10 mouse cellular contexts compared by ENCODE assay signal in the genomic region with DNA sequence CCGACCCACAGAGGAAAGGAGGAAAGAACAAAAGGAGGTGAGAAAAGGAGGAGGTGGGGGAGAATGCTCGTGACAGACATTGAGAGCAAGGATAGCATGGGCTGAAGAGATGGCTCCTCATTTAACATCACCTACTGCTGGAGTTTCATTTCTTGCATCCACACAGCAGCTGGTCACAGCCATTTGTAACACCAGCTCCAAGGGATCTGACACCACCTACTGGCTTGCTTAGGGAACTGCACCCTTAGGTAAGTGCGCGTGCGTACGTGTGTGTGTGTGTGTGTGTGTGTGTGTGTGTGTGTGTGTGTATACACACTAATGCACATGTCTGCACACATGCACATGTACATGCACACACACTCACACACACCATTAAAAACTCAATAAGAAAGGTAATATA. TPM values are rescaled to one million over a fixed set of nuclear protein-coding genes. Genes with fewer than 3 reads are reported as not detected.
DNase-seq lines count a peak whose midpoint lies in the region; ATAC-seq and TF ChIP-seq lines count a peak whose summit lies in the region.
"Had no signal": no experiment of that assay in that cellular context is flagged by ENCODE, and none has a peak within 500 bp of the region (broad histone marks: within the 10 kb centered on the region; RNA-seq: fewer than 3 reads in every experiment).

No protein-coding gene starts in this region.

- CTCF ChIA-PET in Patski (lab: Charles Lee) = interaction anchor here (0.7 to 4.2 kb wide), 9 partner anchors 9 to 402 kb away, joined by 3 to 25 read pairs (median 4); no protein-coding TSS in a partner anchor

- no peak overlapping the region for H3K4me2 ChIP-seq in hindbrain, postnatal 0 days (ENCODE audit: low read depth, low read length)
- H3K4me2 ChIP-seq in hindbrain, embryonic 13.5 days = no peak overlapping the region
- no peak overlapping the region for H3K4me2 ChIP-seq in lung, embryonic 14.5 days
- H3K4me2 ChIP-seq: heart, embryonic 13.5 days had no signal

- no peaks in the 10 kb centered on the region for H3K27me3 ChIP-seq in hindbrain, postnatal 0 days (ENCODE audit: insufficient read depth, low read length)
- no peaks in the 10 kb centered on the region for H3K27me3 ChIP-seq in hindbrain, embryonic 13.5 days
- no peaks in the 10 kb centered on the region for H3K27me3 ChIP-seq in Patski
- no peaks in the 10 kb centered on the region for H3K27me3 ChIP-seq in lung, embryonic 14.5 days (ENCODE audit: insufficient read depth, low read length)
- H3K27me3 ChIP-seq: heart, embryonic 13.5 days had no signal

- in situ Hi-C loops in Patski (cut with MboI; ENCODE audit: low pct_unique_long_range_greater_than_20kb) = loop anchor here (5.0 to 10.0 kb wide), 2 partner anchors 71 to 398 kb away; a partner anchor contains a TSS

- 0 out of 2 replicates have a peak, but pooled peaks have one; percentile 14 for ATAC-seq in hindbrain, postnatal 0 days
- ATAC-seq in hindbrain, embryonic 13.5 days (ENCODE audit: low FRiP score) = no peak
- ATAC-seq in Patski = no peak
- no peak for ATAC-seq in lung, embryonic 14.5 days (ENCODE audit: insufficient read depth)

- H3K4me3 ChIP-seq in hindbrain, postnatal 0 days (ENCODE audit: low read length) = no peak overlapping the region
- H3K4me3 ChIP-seq in hindbrain, embryonic 13.5 days = no peak overlapping the region
- H3K4me3 ChIP-seq in lung, embryonic 14.5 days (ENCODE audit: low read depth, low read length) = no peak overlapping the region
- H3K4me3 ChIP-seq: heart, embryonic 13.5 days had no signal

- POLR2A ChIA-PET in Patski (lab: Charles Lee) = no interaction called here

- peak; percentile 54 for DNase-seq in hindbrain, postnatal 0 days (ENCODE audit: low spot score)
- DNase-seq in A20 (ENCODE audit: low read depth, low spot score) (peak; percentile 69), Patski (ENCODE audit: low read depth, low spot score) (no peak)
- DNase-seq in lung, embryonic 14.5 days = peak; percentile 64
- DNase-seq in cerebellum, postnatal 36 days = no peak
- DNase-seq in right cerebral cortex, postnatal 25 days = no peak
- no peak for DNase-seq in urinary bladder, postnatal 36 days (ENCODE audit: low spot score in 2 of 2)
- DNase-seq: kidney, postnatal 14 days had no signal

- H3K4me1 ChIP-seq in hindbrain, postnatal 0 days (ENCODE audit: insufficient read depth, low read length) = no peaks in the 10 kb centered on the region
- H3K4me1 ChIP-seq in hindbrain, embryonic 13.5 days (replicated peaks) = no peaks in the 10 kb centered on the region
- H3K4me1 ChIP-seq in lung, embryonic 14.5 days (ENCODE audit: insufficient read depth) = no peaks in the 10 kb centered on the region

- TF ChIP-seq CTCF in hindbrain, postnatal 0 days (IDR thresholded peaks at IDR 0.05; ENCODE audit: low read depth) = peak; percentile 84
- TF ChIP-seq CTCF in Patski (IDR thresholded peaks at IDR 0.05) = peak; percentile 56
- TF ChIP-seq CTCF in lung, embryonic 14.5 days (IDR thresholded peaks at IDR 0.05; ENCODE audit: low read depth) = peak; percentile 86

- no peaks in the 10 kb centered on the region for H3K9me3 ChIP-seq in hindbrain, postnatal 0 days (ENCODE audit: low read length)
- H3K9me3 ChIP-seq in hindbrain, embryonic 13.5 days = no peaks in the 10 kb centered on the region
- no peaks in the 10 kb centered on the region for H3K9me3 ChIP-seq in lung, embryonic 14.5 days (ENCODE audit: low read depth, low read length)
- H3K9me3 ChIP-seq: heart, embryonic 13.5 days had no signal

- H3K9ac ChIP-seq in hindbrain, postnatal 0 days (replicated peaks; ENCODE audit: low read length) = no peak overlapping the region
- H3K9ac ChIP-seq in hindbrain, embryonic 13.5 days = no peak overlapping the region
- no peak overlapping the region for H3K9ac ChIP-seq in lung, embryonic 14.5 days
- H3K9ac ChIP-seq: heart, embryonic 13.5 days had no signal

- WGBS in hindbrain, postnatal 0 days = 93% methylated on average over 6 of the region's 6 CpGs
- WGBS in hindbrain, embryonic 13.5 days = 84% methylated on average over 6 of the region's 6 CpGs
- 74% methylated on average over 6 of the region's 6 CpGs for WGBS in lung, embryonic 14.5 days

- H3K27ac ChIP-seq in hindbrain, postnatal 0 days = no peak overlapping the region
- no peak overlapping the region for H3K27ac ChIP-seq in hindbrain, embryonic 13.5 days
- H3K27ac ChIP-seq in lung, embryonic 14.5 days (ENCODE audit: low read depth) = no peak overlapping the region
- H3K27ac ChIP-seq: heart, embryonic 13.5 days had no signal

- no peaks in the 10 kb centered on the region for H3K36me3 ChIP-seq in hindbrain, postnatal 0 days (ENCODE audit: insufficient read depth, low read length)
- no peaks in the 10 kb centered on the region for H3K36me3 ChIP-seq in hindbrain, embryonic 13.5 days
- H3K36me3 ChIP-seq in lung, embryonic 14.5 days (ENCODE audit: insufficient read depth) = no peaks in the 10 kb centered on the region
- H3K36me3 ChIP-seq: heart, embryonic 13.5 days had no signal

RNA-seq across cellular contexts. Expression of a gene that starts 20.8 kb away (rescaled TPM):
- 0.29 and 1.3 TPM in 2 replicates for total RNA-seq in hindbrain, postnatal 0 days (2014; rRNA removed)
- polyA plus RNA-seq in hindbrain, postnatal 0 days (2015; fragmentation: Nextera tagmentation; extraction: Ambion mirVana) = 1.6 and 1.9 TPM in 2 replicates
- polyA plus RNA-seq in hindbrain, embryonic 13.5 days (2015; fragmentation: Nextera tagmentation; extraction: Ambion mirVana) = 3.2 and 3.7 TPM in 2 replicates
- 0.71 TPM for polyA plus RNA-seq in Patski (2021)
- polyA plus RNA-seq in lung, embryonic 14.5 days (2014; fragmentation: Nextera tagmentation; extraction: Ambion mirVana) = 39.0 and 44.4 TPM in 2 replicates

Comparison
In these comparisons a context has a peak if more than half of its experiments do, and no peak if none do; other contexts are left out.
1. DNase-seq: peak in hindbrain, postnatal 0 days (single experiment), A20 (single experiment) and lung, embryonic 14.5 days (single experiment); none in Patski (single experiment), cerebellum, postnatal 36 days (0 of 2), right cerebral cortex, postnatal 25 days (single experiment) and urinary bladder, postnatal 36 days (0 of 2).
2. Peak in every context shown above with its lines, with median percentiles within 50 percentile points of each other: CTCF ChIP-seq.